Mouse (Mus musculus) small intestine, adult 2 months (tissue): ENCODE data around the gene Nxf1.

Experiments
- CTCF ChIP-seq: fragments of 200-500 bp; IDR thresholded peaks from 2 replicates; pipeline ENCODE4 v1.5.1; 2012; ENCODE audit warnings: low read depth, mild to moderate bottlenecking, control low read depth, inconsistent platforms, low read length, moderate library complexity, mixed read lengths; ENCODE audit not compliant: insufficient replicate concordance, insufficient read length; ENCODE audit errors: extremely low read depth
- POLR2A ChIP-seq: fragments of 200-500 bp; IDR thresholded peaks from 2 replicates; pipeline ENCODE4 v1.6.1; 2012; ENCODE audit warnings: low read depth, mild to moderate bottlenecking, control low read depth, inconsistent platforms, low read length, moderate library complexity

DNA sequence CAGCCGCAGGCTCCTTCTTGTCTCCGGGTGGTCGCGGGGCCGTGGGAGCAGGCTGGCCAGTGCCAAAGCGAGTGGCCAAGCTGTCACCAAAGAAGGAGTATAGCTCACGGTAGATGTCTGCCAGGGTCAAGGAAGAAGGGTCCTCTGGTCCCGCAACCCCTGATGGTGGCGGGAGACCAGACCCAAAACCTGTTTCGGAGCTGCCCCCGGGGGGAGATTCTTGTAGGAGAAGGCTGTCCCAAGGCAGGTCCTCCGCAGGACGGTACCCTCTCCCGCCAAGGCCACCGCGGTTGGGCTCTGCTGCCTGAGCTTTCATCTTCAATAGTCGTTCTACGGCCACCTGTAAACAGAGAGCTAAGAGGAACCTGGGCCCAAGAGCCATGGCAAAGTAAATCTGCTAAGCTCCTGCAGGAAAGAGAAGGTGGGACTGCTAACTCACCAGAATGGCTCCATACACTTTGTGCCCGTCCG, 18.1 kb downstream of the Nxf1 start:
- TF ChIP-seq CTCF, result no peak
- no peak for TF ChIP-seq POLR2A
